ENCODE assay signal across 11 mouse cellular contexts in genomic region chr9:79830874-79831273, GRCm38 (mm10). TPM values are rescaled to one million over a fixed set of nuclear protein-coding genes. Genes with fewer than 3 reads are reported as not detected.
DNase-seq lines count a peak whose midpoint lies in the region; ATAC-seq lines count a peak whose summit lies in the region.
"Had no signal": no experiment of that assay in that cellular context is flagged by ENCODE, and none has a peak within 500 bp of the region (broad histone marks: within the 10 kb centered on the region; RNA-seq: fewer than 3 reads in every experiment).

No protein-coding gene starts in this region.

- peak overlapping the region; percentile 69 for H3K9ac ChIP-seq in forebrain, embryonic 11.5 days (ENCODE audit: low read length)
- H3K9ac ChIP-seq: heart, embryonic 15.5 days; limb, embryonic 15.5 days had no signal

- 11% methylated on average over 4 of the region's 4 CpGs for WGBS in forebrain, embryonic 11.5 days

- no peaks in the 10 kb centered on the region for H3K27me3 ChIP-seq in forebrain, embryonic 11.5 days (ENCODE audit: control insufficient read depth, insufficient read depth, low read length)
- H3K27me3 ChIP-seq: heart, embryonic 15.5 days; limb, embryonic 15.5 days had no signal

- peak overlapping the region; percentile 87 for H3K27ac ChIP-seq in forebrain, embryonic 11.5 days (ENCODE audit: low read depth, low read length)
- H3K27ac ChIP-seq: heart, embryonic 15.5 days; limb, embryonic 15.5 days had no signal

- peak overlapping the region; percentile 35 for H3K4me3 ChIP-seq in forebrain, embryonic 11.5 days (ENCODE audit: low read depth, low read length)
- H3K4me3 ChIP-seq: erythroblast, embryonic 14.5 days; limb, embryonic 15.5 days had no signal

- H3K4me1 ChIP-seq in forebrain, embryonic 11.5 days (replicated peaks; ENCODE audit: control insufficient read depth, insufficient read depth, low read length) = peaks cover 12% of the 10 kb centered on the region; the same call in 1 of the 2 replicates
- H3K4me1 ChIP-seq: limb, embryonic 15.5 days had no signal

- no peaks in the 10 kb centered on the region for H3K9me3 ChIP-seq in forebrain, embryonic 11.5 days (ENCODE audit: control insufficient read depth, low read length)
- H3K9me3 ChIP-seq: heart, embryonic 15.5 days; limb, embryonic 15.5 days had no signal

- no peaks in the 10 kb centered on the region for H3K36me3 ChIP-seq in forebrain, embryonic 11.5 days (ENCODE audit: control insufficient read depth, insufficient read depth, low read length)
- H3K36me3 ChIP-seq: heart, embryonic 15.5 days; limb, embryonic 15.5 days had no signal

- peak; percentile 62 for DNase-seq in retina, postnatal 1 day
- DNase-seq in retina, embryonic 14.5 days (ENCODE audit: low spot score) = no peak
- peak; percentile 76 for DNase-seq in forebrain, embryonic 11.5 days (ENCODE audit: low spot score)
- no peak for DNase-seq in right cerebral cortex, postnatal 25 days
- DNase-seq in spleen, adult 12 weeks (ENCODE audit: low spot score) = no peak

- peak overlapping the region; percentile 56 for H3K4me2 ChIP-seq in forebrain, embryonic 11.5 days (ENCODE audit: low read depth, low read length, severe bottlenecking)
- H3K4me2 ChIP-seq: limb, embryonic 15.5 days had no signal

- ATAC-seq in forebrain, embryonic 11.5 days (replicated peaks; ENCODE audit: low FRiP score) = peak; percentile 96
- peak; percentile 40 for ATAC-seq in megakaryocyte, adult 5-6 weeks (ENCODE audit: poor library complexity, severe bottlenecking)
- ATAC-seq in CD4-positive, CD25-positive, alpha-beta regulatory T cell, adult 4 months = no peak
- ATAC-seq: Patski had no signal

RNA-seq across cellular contexts. Expression of gene Tmem30a, which starts 37.6 kb away (rescaled TPM):
- polyA plus RNA-seq in forebrain, embryonic 11.5 days (2014; fragmentation: Nextera tagmentation; extraction: Ambion mirVana) = 77.6 and 84.9 TPM in 2 replicates
- total RNA-seq in megakaryocyte, adult 5-6 weeks (2015) = 89.2 and 111 TPM in 2 replicates
- 118 and 122 TPM in 2 replicates for total RNA-seq in megakaryocyte, adult 5-6 weeks (2017)
- polyA plus RNA-seq in CD4-positive, CD25-positive, alpha-beta regulatory T cell, adult 4 months (2017; shearing (Covaris generic)) = 10 to 100 TPM; 34.2 to 49.1 TPM

Comparison
In these comparisons a context has a peak if more than half of its experiments do, and no peak if none do; other contexts are left out.
1. DNase-seq: peak in retina, postnatal 1 day (single experiment) and forebrain, embryonic 11.5 days (single experiment); none in retina, embryonic 14.5 days (single experiment), right cerebral cortex, postnatal 25 days (single experiment) and spleen, adult 12 weeks (single experiment).